ENCODE assay signal across 13 mouse cellular contexts in genomic region chr4:140559862-140560261, GRCm38 (mm10).
DNase-seq lines count a peak whose midpoint lies in the region; ATAC-seq and TF ChIP-seq lines count a peak whose summit lies in the region.
"Had no signal": no experiment of that assay in that cellular context is flagged by ENCODE, and none has a peak within 500 bp of the region (broad histone marks: within the 10 kb centered on the region; RNA-seq: fewer than 3 reads in every experiment).

No protein-coding gene starts in this region.

- H3K9ac ChIP-seq in liver, postnatal 0 days (replicated peaks): no peak overlapping the region
- no peak overlapping the region for H3K9ac ChIP-seq in liver, embryonic 11.5 days (ENCODE audit: low read depth, low read length)
- H3K9ac ChIP-seq: embryonic facial prominence, embryonic 12.5 days; forebrain, embryonic 15.5 days; limb, embryonic 13.5 days had no signal

- peaks cover 8% of the 10 kb centered on the region; the same call in 1 of the 2 replicates for H3K9me3 ChIP-seq in liver, postnatal 0 days (ENCODE audit: low read length)
- H3K9me3 ChIP-seq in liver, embryonic 11.5 days (ENCODE audit: control insufficient read depth, low read length): peaks cover 5% of the 10 kb centered on the region; the same call in 1 of the 2 replicates
- H3K9me3 ChIP-seq in E14TG2a.4 (ENCODE audit: low read length): peaks cover 5% of the 10 kb centered on the region; the same call in 1 of the 2 replicates
- H3K9me3 ChIP-seq: forebrain, embryonic 15.5 days had no signal

- ATAC-seq in liver, postnatal 0 days: no peak
- no peak for ATAC-seq in liver, embryonic 11.5 days (replicated peaks; ENCODE audit: low FRiP score)
- ATAC-seq: forebrain, embryonic 15.5 days had no signal

- no peak overlapping the region for H3K27ac ChIP-seq in liver, postnatal 0 days (ENCODE audit: low read depth)
- H3K27ac ChIP-seq in liver, embryonic 11.5 days (ENCODE audit: low read depth, low read length): no peak overlapping the region
- no peak overlapping the region for H3K27ac ChIP-seq in small intestine, adult 2 months (ENCODE audit: insufficient read depth, low read depth, low read length)
- H3K27ac ChIP-seq: embryonic facial prominence, embryonic 12.5 days; forebrain, embryonic 15.5 days; limb, embryonic 13.5 days had no signal

- H3K36me3 ChIP-seq in liver, postnatal 0 days (replicated peaks; ENCODE audit: insufficient read depth, low read length): peaks cover 20% of the 10 kb centered on the region
- H3K36me3 ChIP-seq in liver, embryonic 11.5 days (ENCODE audit: control insufficient read depth, insufficient read depth, low read length): peaks cover 13% of the 10 kb centered on the region
- peaks cover 62% of the 10 kb centered on the region for H3K36me3 ChIP-seq in E14TG2a.4 (ENCODE audit: insufficient read depth, low read length)
- H3K36me3 ChIP-seq in small intestine, adult 2 months (ENCODE audit: control insufficient read depth, insufficient read depth, low read length): peaks cover 14% of the 10 kb centered on the region

- no peak overlapping the region for H3K4me3 ChIP-seq in liver, postnatal 0 days (ENCODE audit: low read depth, low read length)
- no peak overlapping the region for H3K4me3 ChIP-seq in liver, embryonic 11.5 days (ENCODE audit: low read depth, low read length)
- H3K4me3 ChIP-seq in E14TG2a.4 (replicated peaks; ENCODE audit: low read length): no peak overlapping the region
- no peak overlapping the region for H3K4me3 ChIP-seq in small intestine, adult 2 months (ENCODE audit: low read depth, low read length)
- H3K4me3 ChIP-seq: embryonic facial prominence, embryonic 12.5 days; forebrain, embryonic 15.5 days; limb, embryonic 13.5 days had no signal

- 52% methylated on average over 4 of the region's 4 CpGs for WGBS in liver, postnatal 0 days (ENCODE audit: insufficient replicate concordance)
- WGBS in liver, embryonic 11.5 days: 63% methylated on average over 4 of the region's 4 CpGs
- 85% methylated on average over 4 of the region's 4 CpGs for WGBS in small intestine, adult 2 months

- no peak for TF ChIP-seq EP300 in liver, postnatal 0 days (IDR thresholded peaks at IDR 0.05; ENCODE audit: low read depth)

- peak; percentile 26 for DNase-seq in embryo, embryonic 11 days
- DNase-seq in embryo, embryonic 9.5 days (ENCODE audit: extremely low spot score): no peak
- no peak for DNase-seq in liver, postnatal 0 days
- no peak for DNase-seq in liver, embryonic 11.5 days (ENCODE audit: low spot score)
- DNase-seq in frontal cortex, postnatal 25 days (ENCODE audit: low spot score in 2 of 2): no peak
- no peak for DNase-seq in heart, adult 18-20 months
- DNase-seq: heart, postnatal 36 days; kidney, adult 8-10 months had no signal

- no peak for TF ChIP-seq POLR2A in small intestine, adult 2 months (IDR thresholded peaks at IDR 0.05; ENCODE audit: low read depth, low read length)

- no peak overlapping the region for H3K4me2 ChIP-seq in liver, postnatal 0 days (ENCODE audit: low read depth, low read length)
- H3K4me2 ChIP-seq in liver, embryonic 11.5 days: no peak overlapping the region
- H3K4me2 ChIP-seq: embryonic facial prominence, embryonic 12.5 days; forebrain, embryonic 15.5 days; limb, embryonic 13.5 days had no signal

- TF ChIP-seq CTCF in liver, postnatal 0 days (IDR thresholded peaks at IDR 0.05; ENCODE audit: low read depth): peak; percentile 52
- TF ChIP-seq CTCF in E14TG2a.4 (conservative IDR thresholded peaks at IDR 0.05; ENCODE audit: low read length): peak; percentile 26
- peak; percentile 31; the same call in 1 of the 2 replicates for TF ChIP-seq CTCF in small intestine, adult 2 months (IDR thresholded peaks at IDR 0.05; ENCODE audit: extremely low read depth, insufficient read length, insufficient replicate concordance, low read depth, low read length)

- no peaks in the 10 kb centered on the region for H3K4me1 ChIP-seq in liver, postnatal 0 days (ENCODE audit: insufficient read depth)
- H3K4me1 ChIP-seq in liver, embryonic 11.5 days (replicated peaks; ENCODE audit: control insufficient read depth, insufficient read depth, low read length): no peaks in the 10 kb centered on the region
- H3K4me1 ChIP-seq in E14TG2a.4 (replicated peaks; ENCODE audit: low read depth, low read length): peaks cover 66% of the 10 kb centered on the region
- no peaks in the 10 kb centered on the region; the same call in 1 of the 2 replicates for H3K4me1 ChIP-seq in small intestine, adult 2 months (ENCODE audit: control insufficient read depth, insufficient read depth, insufficient read length, low read length)
- H3K4me1 ChIP-seq: embryonic facial prominence, embryonic 12.5 days; forebrain, embryonic 15.5 days; limb, embryonic 13.5 days had no signal

- H3K27me3 ChIP-seq in liver, postnatal 0 days (ENCODE audit: insufficient read depth, low read length): no peaks in the 10 kb centered on the region
- no peaks in the 10 kb centered on the region for H3K27me3 ChIP-seq in liver, embryonic 11.5 days (replicated peaks; ENCODE audit: control insufficient read depth, insufficient read depth, low read length)
- H3K27me3 ChIP-seq in E14TG2a.4 (ENCODE audit: insufficient read depth, low read length): no peaks in the 10 kb centered on the region
- H3K27me3 ChIP-seq in small intestine, adult 2 months (ENCODE audit: control insufficient read depth, insufficient read depth, low read length): no peaks in the 10 kb centered on the region
- H3K27me3 ChIP-seq: embryonic facial prominence, embryonic 12.5 days; forebrain, embryonic 15.5 days; limb, embryonic 13.5 days had no signal
